Mouse (Mus musculus): ENCODE results near the gene Vmn2r28.
"Not testable (repeated sequence)": the region's sequence is repeated elsewhere in the genome, so short reads cannot be mapped to it uniquely, and the experiment has no call there.

The Vmn2r28 gene

DNA sequence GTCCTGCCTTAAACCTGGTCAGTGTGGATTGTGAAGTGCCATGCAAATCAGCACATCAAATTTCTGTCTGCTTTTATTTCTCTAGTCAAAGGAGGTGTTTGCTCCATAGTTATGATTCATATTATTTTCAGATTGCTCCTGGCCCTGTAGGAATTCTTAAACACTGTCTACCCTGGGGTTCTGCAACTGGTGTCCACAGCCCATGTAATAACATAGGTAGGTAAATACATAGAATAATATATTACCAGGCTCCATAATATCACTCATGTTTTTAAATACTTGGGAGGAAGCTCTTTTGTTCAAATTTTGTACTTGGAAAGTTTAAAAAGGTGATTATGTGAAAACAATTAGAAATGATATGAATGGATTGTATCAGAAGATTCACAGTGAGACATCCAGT, at the start of gene Vmn2r28:
Gene Vmn2r28 (minus strand): TSS at position 101 of the 400 bp plus-strand sequence.
- DNase-seq (ENCODE audit: low read depth, low spot score): not testable (repeated sequence)

DNA sequence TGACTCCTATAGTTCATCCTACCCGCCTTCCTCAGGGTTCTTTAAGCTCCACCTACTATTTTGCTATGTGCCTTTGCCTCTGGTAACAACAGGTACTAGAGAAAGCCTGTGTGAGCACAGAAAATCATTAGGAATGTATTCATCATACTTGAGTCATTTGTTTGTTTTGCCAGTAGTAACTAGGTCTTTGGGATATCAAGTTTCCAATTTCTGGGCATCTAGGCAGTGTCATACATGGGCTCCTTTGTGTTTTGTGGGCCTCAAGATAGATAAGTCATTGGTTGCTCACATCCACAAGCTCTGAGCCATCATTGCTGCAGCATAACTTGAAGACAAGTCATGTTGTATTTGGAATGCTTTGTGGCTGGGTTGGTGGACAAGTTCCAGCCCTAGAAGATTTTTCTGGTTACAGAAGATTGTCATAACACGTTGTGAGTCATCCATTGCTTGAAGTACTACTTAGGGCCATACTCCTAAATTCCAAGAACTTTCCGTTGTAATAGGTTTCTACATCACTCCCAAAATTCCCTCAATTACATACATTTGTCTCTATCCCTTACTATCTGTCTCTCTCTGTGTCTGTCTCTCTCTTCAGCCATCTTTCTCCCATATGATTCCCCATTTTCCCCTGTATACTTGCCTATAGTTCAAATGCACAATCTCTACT, 47.1 kb upstream of the Vmn2r28 start:
- DNase-seq (ENCODE audit: low read depth, low spot score): not testable (repeated sequence)

DNA sequence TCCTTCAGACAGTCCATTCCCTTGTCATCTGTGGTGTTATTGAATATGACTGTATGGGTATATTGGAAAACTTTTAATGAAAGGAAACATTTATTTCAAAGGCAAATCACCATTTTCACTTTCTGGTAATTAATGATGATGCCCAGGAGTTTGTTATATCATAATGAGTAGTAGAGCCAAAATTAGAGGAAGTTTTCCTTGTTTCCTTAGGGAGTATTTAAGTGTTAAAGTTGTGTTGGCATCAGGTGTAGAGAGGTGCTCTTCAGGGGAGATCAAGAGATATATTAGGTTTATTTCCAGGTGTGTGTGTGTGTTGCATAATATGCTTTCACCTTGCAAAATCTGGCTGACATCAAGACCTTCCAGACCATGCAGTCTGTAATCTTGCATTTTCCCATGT, 37.1 kb downstream of the Vmn2r28 start, which contains the start of gene Vmn1r59:
Gene Vmn1r59 (minus strand): TSS at position 101 of the 400 bp plus-strand sequence.
- no peak for DNase-seq (ENCODE audit: low read depth, low spot score)

DNA sequence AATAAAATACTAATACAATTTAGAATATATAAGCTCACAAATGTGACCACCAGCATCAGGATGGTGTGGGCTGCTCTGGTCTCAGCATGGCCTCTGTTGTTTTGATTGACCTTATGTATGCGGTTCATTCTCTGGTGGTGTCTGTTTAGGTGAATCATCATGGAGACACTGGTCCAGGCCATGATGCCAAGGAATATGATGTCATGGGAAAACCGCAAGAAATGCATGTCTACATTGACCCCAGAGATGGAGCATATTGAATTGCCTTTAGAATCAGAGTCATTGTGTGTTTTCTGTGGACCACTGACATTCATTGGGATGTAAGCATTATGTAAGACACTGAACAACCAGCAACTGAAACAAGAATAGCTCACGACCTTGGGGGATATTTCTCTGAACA, 39.7 kb downstream of the Vmn2r28 start:
- DNase-seq (ENCODE audit: low read depth, low spot score): not testable (repeated sequence)

DNA sequence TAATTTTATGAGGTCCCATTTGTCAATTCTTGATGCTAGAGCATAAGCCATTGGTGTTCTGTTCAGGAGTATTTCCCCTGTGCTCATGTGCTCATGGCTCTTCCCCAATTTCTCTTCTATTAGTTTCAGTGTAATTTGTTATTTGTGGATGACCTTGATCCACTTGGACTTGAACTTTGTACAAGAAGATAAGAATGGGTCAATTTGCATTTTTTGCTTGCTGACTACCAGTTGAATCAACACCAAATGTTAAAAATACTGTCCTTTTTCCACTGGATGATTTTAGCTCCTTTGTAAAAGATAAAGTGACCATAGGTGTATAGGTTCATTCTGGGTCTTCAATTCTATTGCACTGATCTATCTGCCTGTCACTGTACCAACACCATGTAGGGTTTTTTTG, 45.1 kb downstream of the Vmn2r28 start:
- DNase-seq (ENCODE audit: low read depth, low spot score): no peak

Data from forelimb bud, embryonic 11.5 days (tissue).